Mouse (Mus musculus) T-helper 1 cell (primary cell): ENCODE data around the gene Fbxo10.

ENCODE experiments used
- in situ Hi-C: fragments of 300-600 bp; cut with MboI, MseI; formaldehyde crosslinking; loops from one replicate; pipeline ENCODE4 v1.15.1; 2025; ENCODE audit warnings: high pct_unique_total_duplicates

Fbxo10 gene

DNA sequence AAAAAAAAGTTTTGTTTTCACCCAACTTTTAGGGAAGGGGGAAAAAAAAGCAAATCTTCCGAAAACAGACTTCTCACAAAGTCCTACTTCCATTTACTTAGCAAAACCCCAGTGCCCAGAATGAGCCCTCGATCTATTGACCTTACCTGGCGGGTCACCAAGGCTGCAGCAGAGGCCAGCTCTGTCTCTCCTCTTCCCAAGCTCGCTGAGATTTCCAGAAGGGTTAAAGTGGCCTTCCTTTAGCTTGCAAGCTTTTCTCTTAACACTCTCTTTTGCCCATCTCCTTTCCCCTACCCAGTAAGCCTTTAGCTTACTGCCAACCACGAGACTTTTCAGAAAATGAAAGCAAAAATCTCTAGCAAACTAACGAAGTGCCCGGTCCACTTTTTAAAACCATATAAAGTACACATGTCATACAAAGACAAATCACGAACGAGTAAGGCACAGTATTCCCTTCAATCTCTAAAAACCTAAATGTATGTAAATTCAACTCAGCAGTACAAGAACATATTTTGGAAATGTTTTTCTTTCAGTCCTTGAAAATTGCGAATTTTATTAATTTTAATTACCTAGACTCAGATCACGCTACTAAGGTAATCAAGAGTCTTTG is 73.5 kb downstream of the Fbxo10 start:
- in situ Hi-C loops: loop anchor here (10.0 kb wide), 1 partner anchor 274 kb away; no protein-coding TSS in a partner anchor

DNA sequence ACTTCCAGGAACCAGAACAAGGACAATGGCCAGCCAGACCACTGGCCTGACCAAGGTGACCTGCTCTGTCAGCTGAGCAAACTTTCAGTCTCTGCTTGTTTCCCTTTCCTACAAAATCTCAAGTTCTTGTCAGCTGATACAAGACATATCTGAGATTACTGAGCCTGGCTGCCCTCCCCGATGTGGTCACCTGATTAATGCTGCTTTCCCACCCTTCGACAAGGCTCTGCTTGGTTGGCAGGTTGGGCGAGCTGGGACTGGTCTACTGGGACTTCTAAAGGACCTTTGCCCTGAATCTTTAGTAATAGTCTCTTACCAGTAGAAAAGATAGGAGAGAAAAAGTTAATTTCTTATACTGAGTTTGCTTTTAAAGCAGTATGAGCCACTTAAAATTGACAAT is 79.0 kb downstream of the Fbxo10 start:
- in situ Hi-C loops: no loop called here

DNA sequence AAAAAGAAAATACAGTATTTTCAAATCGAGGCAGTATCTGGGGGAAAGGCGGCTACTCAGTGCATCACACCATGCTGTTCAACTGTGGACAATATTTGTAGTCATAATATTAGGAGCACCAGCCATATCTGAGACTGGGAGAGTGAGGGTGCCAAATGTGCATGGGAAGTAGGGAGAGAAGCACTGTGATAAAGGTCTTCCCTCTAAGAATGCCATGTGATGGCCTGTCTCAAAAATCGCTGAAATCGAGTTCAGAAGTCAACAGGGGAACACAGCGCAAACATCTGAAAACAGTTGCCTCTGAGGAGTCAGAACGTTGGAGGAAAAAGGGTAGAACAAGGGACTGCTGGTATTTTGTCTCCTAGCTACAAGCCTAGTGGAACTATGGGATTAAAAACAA is 84.4 kb downstream of the Fbxo10 start:
- in situ Hi-C loops: no loop called here

DNA sequence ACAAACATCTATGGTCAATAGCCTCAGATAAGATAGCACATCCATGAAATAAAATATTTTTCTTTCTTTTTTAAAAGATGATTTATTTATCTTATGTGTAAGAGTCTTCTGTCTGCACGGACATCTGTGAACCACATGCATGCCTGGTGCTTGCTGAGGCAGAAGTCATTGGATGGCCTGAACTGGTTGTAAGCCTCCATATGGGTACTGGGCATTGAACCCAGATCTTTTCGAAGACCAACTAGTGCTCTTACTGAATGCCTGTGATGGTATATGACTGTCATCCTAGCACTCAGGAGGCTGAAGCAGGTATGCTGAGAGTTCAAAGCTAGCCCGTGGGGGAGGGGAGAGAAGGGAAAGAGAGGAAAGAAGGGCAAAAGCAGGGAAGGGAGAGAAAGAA is 86.3 kb downstream of the Fbxo10 start:
- in situ Hi-C loops: loop anchor here (25.0 kb wide), 1 partner anchor 1061 kb away; no protein-coding TSS in a partner anchor

DNA sequence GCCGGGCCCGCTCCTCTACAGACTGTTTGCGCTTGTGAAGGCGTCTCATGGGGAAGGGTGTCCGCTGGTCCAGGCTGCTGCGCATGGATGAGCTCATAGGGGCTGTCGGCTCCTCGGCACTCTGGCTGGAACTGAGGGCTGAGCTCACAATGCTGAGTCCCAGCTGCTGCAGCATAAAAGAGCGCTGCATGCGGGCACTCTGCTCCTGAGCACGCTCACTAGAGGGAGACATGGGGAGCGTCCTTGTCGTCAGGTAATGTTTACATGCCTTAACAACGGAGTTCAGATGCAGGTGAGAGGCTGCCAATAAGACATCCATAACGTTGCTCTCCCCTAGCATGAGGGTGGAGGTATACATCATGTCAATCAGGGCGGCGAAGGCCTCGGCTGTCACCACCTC is 89.6 kb downstream of the Fbxo10 start:
- in situ Hi-C loops: loop anchor here (25.0 kb wide), 1 partner anchor 1057 kb away; no protein-coding TSS in a partner anchor

DNA sequence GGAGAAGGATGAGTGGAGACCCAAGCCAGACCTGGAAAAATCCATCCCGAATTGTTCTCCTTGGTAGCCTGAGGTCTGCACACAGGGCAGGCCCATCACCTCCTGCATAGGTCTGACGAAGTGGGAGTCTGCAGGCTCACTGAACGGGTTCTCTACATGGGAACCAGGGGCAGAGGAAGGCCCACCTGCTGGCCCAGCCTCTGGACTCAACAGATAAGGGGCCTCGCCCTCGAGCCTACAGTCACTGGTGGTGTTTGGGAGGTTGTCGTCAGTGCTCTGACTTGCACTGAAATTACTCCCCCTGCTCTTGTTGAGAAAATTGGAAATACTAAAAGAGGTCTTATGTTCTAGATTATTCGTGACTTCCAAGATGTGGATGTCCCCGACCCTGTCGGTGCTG is 90.6 kb downstream of the Fbxo10 start:
- in situ Hi-C loops: loop anchor here (25.0 kb wide), 1 partner anchor 1057 kb away; no protein-coding TSS in a partner anchor

DNA sequence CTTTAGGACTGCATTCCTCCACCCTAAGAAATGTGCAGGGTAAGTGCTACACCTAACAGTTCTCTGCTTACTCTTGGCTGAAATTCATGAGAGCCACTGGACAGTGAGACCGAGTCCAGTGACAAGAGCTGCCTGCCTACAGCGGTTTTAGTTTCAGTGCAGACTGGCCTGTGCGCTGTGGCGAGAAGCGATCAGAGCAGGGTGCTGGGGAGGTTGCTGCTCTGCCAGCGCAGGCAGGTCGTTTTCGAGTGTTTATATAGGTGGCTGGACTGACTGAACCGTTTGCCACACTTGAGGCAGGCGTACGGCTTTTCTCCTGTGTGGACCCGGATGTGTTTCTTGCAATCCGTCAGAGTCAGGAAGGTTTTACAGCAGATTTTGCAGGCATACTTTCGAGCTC is 91.2 kb downstream of the Fbxo10 start:
- in situ Hi-C loops: loop anchor here (25.0 kb wide), 1 partner anchor 1056 kb away; no protein-coding TSS in a partner anchor

DNA sequence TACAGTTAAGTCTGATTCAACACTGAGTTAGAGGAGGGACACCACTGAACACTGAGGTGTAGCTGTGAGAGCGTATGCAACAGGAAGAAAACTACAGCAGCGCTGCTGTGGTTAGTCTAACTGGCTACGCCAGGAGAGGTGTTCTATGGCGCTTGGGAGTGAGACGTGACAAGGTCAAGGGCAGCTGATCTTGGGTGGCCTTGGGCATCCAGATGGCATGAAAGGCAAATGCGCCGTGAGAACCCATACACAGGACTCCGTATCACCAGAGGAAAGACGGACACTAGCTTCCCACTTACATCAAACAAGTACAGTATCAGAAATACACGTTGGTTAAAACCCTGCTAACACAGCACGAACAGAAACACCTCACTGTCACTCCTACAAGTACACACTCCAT is 92.1 kb downstream of the Fbxo10 start:
- in situ Hi-C loops: loop anchor here (25.0 kb wide), 1 partner anchor 1055 kb away; no protein-coding TSS in a partner anchor

DNA sequence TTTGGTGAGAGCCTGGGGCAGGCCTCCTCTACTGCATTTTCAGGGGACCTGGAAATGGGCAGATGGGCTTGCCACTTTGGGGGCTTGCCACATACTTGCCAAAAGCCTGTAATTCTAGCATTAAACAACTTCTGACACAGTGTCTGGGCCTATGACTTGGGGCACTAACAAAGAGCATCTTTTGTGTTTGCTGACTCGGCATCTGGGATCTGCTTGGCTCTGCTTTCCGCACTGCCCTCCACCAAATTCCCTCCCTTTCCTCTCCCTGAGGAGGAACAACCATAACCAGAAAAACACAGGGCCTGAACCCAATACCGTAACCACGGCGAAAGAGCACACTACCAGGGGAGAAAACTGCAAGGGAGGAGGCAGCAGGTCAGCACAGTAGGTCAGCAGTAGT is 93.8 kb downstream of the Fbxo10 start:
- in situ Hi-C loops: loop anchor here (25.0 kb wide), 1 partner anchor 1053 kb away; no protein-coding TSS in a partner anchor
